Mouse (Mus musculus): ENCODE data around the gene Zeb2.

DNA sequence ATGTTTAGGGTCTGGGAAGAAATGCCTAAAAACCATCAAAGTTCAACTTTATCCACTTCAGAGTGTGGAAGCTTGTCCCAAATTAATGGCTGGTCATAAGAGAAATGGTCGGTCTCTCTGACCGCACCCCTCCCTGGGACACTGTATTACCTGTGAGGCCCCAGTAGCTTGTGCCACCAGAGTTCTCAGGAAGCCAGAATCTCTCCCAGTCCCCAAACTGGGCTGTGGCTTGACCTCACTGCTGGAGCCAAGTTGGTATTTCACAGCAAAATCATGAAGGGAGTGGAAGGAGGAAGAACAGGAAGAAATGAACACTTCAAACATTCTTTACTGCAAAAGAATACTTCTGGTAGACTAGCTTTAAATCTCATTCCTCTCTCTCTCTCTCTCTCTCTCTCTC, 9.6 kb downstream of the Zeb2 start:
- TF ChIP-seq CTCF (IDR thresholded peaks at IDR 0.05; ENCODE audit: low read depth): no peak
- no peak for TF ChIP-seq EP300 (optimal IDR thresholded peaks at IDR 0.05)

Measured in stomach, postnatal 0 days (tissue).